Mouse (Mus musculus): ENCODE measurements at regions not wholly inside any gene's neighbourhood (a gene's known extent, or its start where the extent isn't known, plus 50 kb on each side); places are given as distances from the start of the nearest gene placed in this dataset.

DNA sequence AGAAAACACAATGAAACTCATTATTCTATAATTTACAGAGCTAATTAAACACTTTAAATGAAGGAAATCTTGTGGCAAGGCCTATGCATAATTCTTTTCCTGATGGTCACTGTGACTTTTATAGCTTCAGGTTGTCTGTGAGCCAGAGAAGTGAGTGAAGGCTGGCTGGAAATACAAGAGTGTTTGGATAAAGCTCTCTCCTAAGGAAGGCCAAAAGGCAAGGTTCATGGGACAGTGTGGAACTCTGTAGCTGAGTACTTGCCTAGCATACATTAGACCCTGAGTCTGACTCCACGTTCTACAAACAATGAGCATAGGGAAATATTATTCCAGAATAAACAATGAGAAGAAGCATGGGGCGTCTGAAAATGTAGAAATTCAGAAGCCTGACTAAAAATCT, 159.9 kb upstream of the Trp63 start:
- Histone ChIP-seq H3K9me3 (replicated peaks; ENCODE audit: insufficient read depth, low read length) (no peaks in the 10 kb centered on the region), H3K79me2 (ENCODE audit: control insufficient read depth, insufficient read depth, low read length, poor library complexity) (no peaks in the 10 kb centered on the region), H3K36me3 (ENCODE audit: control insufficient read depth in 1 of 2, insufficient read depth in 2 of 2, low read length in 2 of 2) (no peaks in the 10 kb centered on the region), H3K4me1 (ENCODE audit: control insufficient read depth in 1 of 2, insufficient read depth in 2 of 2, low read length in 2 of 2) (no peaks in the 10 kb centered on the region), H3K27me3 (ENCODE audit: control insufficient read depth in 1 of 2, insufficient read depth in 2 of 2, low read length in 2 of 2) (no peaks in the 10 kb centered on the region), H3K27ac (ENCODE audit: control insufficient read depth, low read depth, low read length) (no peak overlapping the region), H3K9ac (ENCODE audit: control insufficient read depth, low read depth, low read length, poor library complexity, severe bottlenecking) (no peak overlapping the region), H3K4me3 (ENCODE audit: control insufficient read depth in 1 of 2, insufficient read depth in 1 of 2, low read depth in 2 of 2, low read length in 2 of 2) (no peak overlapping the region)
- TF ChIP-seq TCF12 (IDR thresholded peaks at IDR 0.05; ENCODE audit: low read depth, low read length) = no peak
- no peak for TF ChIP-seq BHLHE40 (IDR thresholded peaks at IDR 0.05; ENCODE audit: borderline replicate concordance, low read depth, low read length)
- no peak for DNase-seq (ENCODE audit: low read depth, low spot score)

- no peaks in the 10 kb centered on the region for H3K79me2 ChIP-seq (ENCODE audit: control insufficient read depth, insufficient read depth, low read length, poor library complexity)
- H3K4me1 ChIP-seq (ENCODE audit: control insufficient read depth in 1 of 2, insufficient read depth in 2 of 2, low read length in 2 of 2) = no peaks in the 10 kb centered on the region
- no peaks in the 10 kb centered on the region for H3K36me3 ChIP-seq (ENCODE audit: control insufficient read depth in 1 of 2, insufficient read depth in 2 of 2, low read length in 2 of 2)
- no peaks in the 10 kb centered on the region for H3K27me3 ChIP-seq (ENCODE audit: control insufficient read depth in 1 of 2, insufficient read depth in 2 of 2, low read length in 2 of 2)
- no peak for DNase-seq (ENCODE audit: low read depth, low spot score)
- no peak for TF ChIP-seq POLR2AphosphoS5 (IDR thresholded peaks at IDR 0.05; ENCODE audit: borderline replicate concordance, low read depth, low read length)
- no peak for TF ChIP-seq TAL1 (IDR thresholded peaks at IDR 0.05; ENCODE audit: low read length)
- TF ChIP-seq POLR2AphosphoS2 (IDR thresholded peaks at IDR 0.05; ENCODE audit: low read length) = no peak
- no peak for TF ChIP-seq MAFK (IDR thresholded peaks at IDR 0.05; ENCODE audit: borderline replicate concordance, low read depth, low read length)
- TF ChIP-seq MYB (IDR thresholded peaks at IDR 0.05; ENCODE audit: low read depth, low read length) = no peak
- TF ChIP-seq BHLHE40 (IDR thresholded peaks at IDR 0.05; ENCODE audit: borderline replicate concordance, low read depth, low read length) = no peak
- no peak for TF ChIP-seq EP300 (IDR thresholded peaks at IDR 0.05; ENCODE audit: low read depth in 1 of 2, low read length in 2 of 2)
- no peaks in the 10 kb centered on the region for H3K9me3 ChIP-seq (replicated peaks; ENCODE audit: insufficient read depth, low read length)
- no peak overlapping the region for H3K27ac ChIP-seq (ENCODE audit: control insufficient read depth, low read depth, low read length)
- no peak overlapping the region for H3K9ac ChIP-seq (ENCODE audit: control insufficient read depth, low read depth, low read length, poor library complexity, severe bottlenecking)
- H3K4me3 ChIP-seq (ENCODE audit: control insufficient read depth in 1 of 2, insufficient read depth in 1 of 2, low read depth in 2 of 2, low read length in 2 of 2) = no peak overlapping the region
These were observed 155.7 kb upstream of the Trp63 start for GRCm38 (mm10) chr16:25527850-25528249.

GRCm38 (mm10) chr16:25528313-25528712, 155.2 kb upstream of the Trp63 start:
- Histone ChIP-seq H3K36me3 (ENCODE audit: control insufficient read depth in 1 of 2, insufficient read depth in 2 of 2, low read length in 2 of 2) (no peaks in the 10 kb centered on the region), H3K79me2 (ENCODE audit: control insufficient read depth, insufficient read depth, low read length, poor library complexity) (no peaks in the 10 kb centered on the region), H3K4me3 (ENCODE audit: control insufficient read depth in 1 of 2, insufficient read depth in 1 of 2, low read depth in 2 of 2, low read length in 2 of 2) (no peak overlapping the region), H3K9me3 (replicated peaks; ENCODE audit: insufficient read depth, low read length) (no peaks in the 10 kb centered on the region), H3K4me1 (ENCODE audit: control insufficient read depth in 1 of 2, insufficient read depth in 2 of 2, low read length in 2 of 2) (no peaks in the 10 kb centered on the region), H3K27ac (ENCODE audit: control insufficient read depth, low read depth, low read length) (no peak overlapping the region), H3K27me3 (ENCODE audit: control insufficient read depth in 1 of 2, insufficient read depth in 2 of 2, low read length in 2 of 2) (no peaks in the 10 kb centered on the region), H3K9ac (ENCODE audit: control insufficient read depth, low read depth, low read length, poor library complexity, severe bottlenecking) (no peak overlapping the region)
- TF ChIP-seq USF1 (IDR thresholded peaks at IDR 0.05; ENCODE audit: low read depth, low read length) (no peak), NELFE (IDR thresholded peaks at IDR 0.05; ENCODE audit: low read depth, low read length) (no peak), KAT2A (conservative IDR thresholded peaks at IDR 0.05; ENCODE audit: low read depth, low read length) (no peak), RCOR1 (IDR thresholded peaks at IDR 0.05; ENCODE audit: low read depth, low read length) (no peak), POLR2AphosphoS5 (IDR thresholded peaks at IDR 0.05; ENCODE audit: borderline replicate concordance, low read depth, low read length) (no peak), POLR2A (IDR thresholded peaks at IDR 0.05; ENCODE audit: control insufficient read depth in 1 of 2, insufficient read depth in 1 of 2, low read depth in 1 of 2, low read length in 2 of 2, poor library complexity in 1 of 2) (no peak), GABPA (IDR thresholded peaks at IDR 0.05; ENCODE audit: low read depth, low read length) (no peak), UBTF (IDR thresholded peaks at IDR 0.05; ENCODE audit: borderline replicate concordance, insufficient read depth, low read depth, low read length) (no peak), HCFC1 (IDR thresholded peaks at IDR 0.05; ENCODE audit: low read depth, low read length) (no peak), MEF2A (IDR thresholded peaks at IDR 0.05; ENCODE audit: extremely low read depth, insufficient replicate concordance, low read depth, low read length, poor library complexity, severe bottlenecking) (no peak), JUND (IDR thresholded peaks at IDR 0.05; ENCODE audit: low read depth, low read length) (no peak), ZC3H11A (IDR thresholded peaks at IDR 0.05; ENCODE audit: low read depth, low read length) (no peak), ZMIZ1 (IDR thresholded peaks at IDR 0.05; ENCODE audit: low read depth, low read length) (no peak), TAL1 (IDR thresholded peaks at IDR 0.05; ENCODE audit: low read length) (no peak)
- DNase-seq (ENCODE audit: low read depth, low spot score) = no peak

All from MEL (cell line).